Mouse (Mus musculus) heart, postnatal 0 days (tissue): Measurements from ENCODE around the gene Gm10382.

Experiments used
- CTCF ChIP-seq: IDR thresholded peaks from 2 replicates; pipeline ENCODE4 v1.5.1; 2016; ENCODE audit warnings: antibody characterized with exemption, control low read depth, low read depth
- EP300 ChIP-seq: IDR thresholded peaks from 2 replicates; pipeline ENCODE4 v1.6.1; 2016; ENCODE audit warnings: antibody characterized with exemption, low read depth

- TF ChIP-seq CTCF = no peak
- no peak for TF ChIP-seq EP300
Observed at GRCm38 (mm10) chr5:125407910-125408575, 18.9 kb downstream of the Gm10382 start.
